ENCODE assay signal across 17 mouse cellular contexts in genomic region chr9:58086203-58086602, GRCm38 (mm10). TPM values are rescaled to one million over a fixed set of nuclear protein-coding genes. Genes with fewer than 3 reads are reported as not detected.
DNase-seq lines count a peak whose midpoint lies in the region; ATAC-seq lines count a peak whose summit lies in the region.
"Had no signal": no experiment of that assay in that cellular context is flagged by ENCODE, and none has a peak within 500 bp of the region (broad histone marks: within the 10 kb centered on the region; RNA-seq: fewer than 3 reads in every experiment).

No protein-coding gene starts in this region.

- H3K4me2 ChIP-seq in embryonic facial prominence, embryonic 14.5 days (ENCODE audit: low read depth, low read length), result no peak overlapping the region
- H3K4me2 ChIP-seq in hindbrain, embryonic 13.5 days, result no peak overlapping the region
- no peak overlapping the region for H3K4me2 ChIP-seq in midbrain, embryonic 13.5 days (replicated peaks)
- H3K4me2 ChIP-seq: intestine, embryonic 15.5 days; kidney, embryonic 15.5 days; limb, embryonic 15.5 days had no signal

- no peaks in the 10 kb centered on the region for H3K27me3 ChIP-seq in embryonic facial prominence, embryonic 14.5 days (replicated peaks; ENCODE audit: control insufficient read depth, insufficient read depth, low read length)
- H3K27me3 ChIP-seq in hindbrain, embryonic 13.5 days, result peaks cover 26% of the 10 kb centered on the region
- peaks cover 1% of the 10 kb centered on the region; the same call in 1 of the 2 replicates for H3K27me3 ChIP-seq in midbrain, embryonic 13.5 days
- H3K27me3 ChIP-seq: kidney, embryonic 15.5 days; limb, embryonic 15.5 days had no signal

- intact Hi-C loops in heart, postnatal 25 days (cut with DNase I), result no loop called here

- no peaks in the 10 kb centered on the region for H3K9me3 ChIP-seq in embryonic facial prominence, embryonic 14.5 days (ENCODE audit: control insufficient read depth, low read length)
- H3K9me3 ChIP-seq in hindbrain, embryonic 13.5 days, result no peaks in the 10 kb centered on the region
- no peaks in the 10 kb centered on the region for H3K9me3 ChIP-seq in midbrain, embryonic 13.5 days
- H3K9me3 ChIP-seq: intestine, embryonic 15.5 days; kidney, embryonic 15.5 days; limb, embryonic 15.5 days had no signal

- WGBS in embryonic facial prominence, embryonic 14.5 days, result 26% methylated on average over 9 of the region's 9 CpGs
- WGBS in hindbrain, embryonic 13.5 days, result 21% methylated on average over 9 of the region's 9 CpGs
- 19% methylated on average over 9 of the region's 9 CpGs for WGBS in midbrain, embryonic 13.5 days

- no peak overlapping the region for H3K27ac ChIP-seq in embryonic facial prominence, embryonic 14.5 days (replicated peaks; ENCODE audit: low read depth, low read length)
- peak overlapping the region; percentile 73 for H3K27ac ChIP-seq in hindbrain, embryonic 13.5 days
- H3K27ac ChIP-seq in midbrain, embryonic 13.5 days, result peak overlapping the region; percentile 67
- H3K27ac ChIP-seq: intestine, embryonic 15.5 days; kidney, embryonic 15.5 days; limb, embryonic 15.5 days had no signal

- no peak overlapping the region for H3K9ac ChIP-seq in embryonic facial prominence, embryonic 14.5 days (ENCODE audit: low read depth, low read length)
- H3K9ac ChIP-seq in hindbrain, embryonic 13.5 days, result no peak overlapping the region
- no peak overlapping the region for H3K9ac ChIP-seq in midbrain, embryonic 13.5 days (replicated peaks)
- H3K9ac ChIP-seq: intestine, embryonic 15.5 days; kidney, embryonic 15.5 days; limb, embryonic 15.5 days; liver, postnatal 0 days had no signal

- H3K4me1 ChIP-seq in embryonic facial prominence, embryonic 14.5 days (ENCODE audit: control insufficient read depth, insufficient read depth, low read length), result peaks cover 25% of the 10 kb centered on the region
- peaks cover 49% of the 10 kb centered on the region for H3K4me1 ChIP-seq in hindbrain, embryonic 13.5 days (replicated peaks)
- H3K4me1 ChIP-seq in midbrain, embryonic 13.5 days (replicated peaks), result peaks cover 52% of the 10 kb centered on the region

- peak; percentile 4 for DNase-seq in R1 (ENCODE audit: low read depth, low spot score)
- DNase-seq in embryonic facial prominence, embryonic 14.5 days (ENCODE audit: low spot score), result peak; percentile 53
- DNase-seq in heart, postnatal 25 days (ENCODE audit: low spot score), result no peak
- no peak for DNase-seq in lung, postnatal 25 days (ENCODE audit: low spot score)
- no peak for DNase-seq in embryo, embryonic 9.5 days (ENCODE audit: extremely low spot score)
- DNase-seq: adrenal gland, adult 2 months; cerebellum, adult 2 months; heart, adult 11 months; liver, postnatal 0 days; thymus, postnatal 4 days had no signal

- no peaks in the 10 kb centered on the region for H3K36me3 ChIP-seq in embryonic facial prominence, embryonic 14.5 days (ENCODE audit: control insufficient read depth, insufficient read depth, low read length)
- H3K36me3 ChIP-seq in hindbrain, embryonic 13.5 days, result no peaks in the 10 kb centered on the region
- H3K36me3 ChIP-seq in midbrain, embryonic 13.5 days, result no peaks in the 10 kb centered on the region
- H3K36me3 ChIP-seq: intestine, embryonic 15.5 days; kidney, embryonic 15.5 days; limb, embryonic 15.5 days had no signal

- no peak overlapping the region for H3K4me3 ChIP-seq in embryonic facial prominence, embryonic 14.5 days (ENCODE audit: low read depth, low read length)
- no peak overlapping the region for H3K4me3 ChIP-seq in hindbrain, embryonic 13.5 days
- H3K4me3 ChIP-seq in midbrain, embryonic 13.5 days (replicated peaks), result no peak overlapping the region
- H3K4me3 ChIP-seq: intestine, embryonic 15.5 days; kidney, embryonic 15.5 days; limb, embryonic 15.5 days; myocyte had no signal

- ATAC-seq in embryonic facial prominence, embryonic 14.5 days (ENCODE audit: low read depth), result no peak
- no peak for ATAC-seq in hindbrain, embryonic 13.5 days (ENCODE audit: low FRiP score)
- ATAC-seq in midbrain, embryonic 13.5 days, result no peak
- ATAC-seq: intestine, embryonic 15.5 days; liver, postnatal 0 days had no signal

RNA-seq across cellular contexts. Expression of gene Stra6, which starts 22.6 kb away (rescaled TPM):
- polyA plus RNA-seq in embryonic facial prominence, embryonic 14.5 days (2014; fragmentation: Nextera tagmentation; extraction: Ambion mirVana), result 10.5 and 16.1 TPM in 2 replicates
- 19.1 and 20.1 TPM in 2 replicates for polyA plus RNA-seq in hindbrain, embryonic 13.5 days (2015; fragmentation: Nextera tagmentation; extraction: Ambion mirVana)
- polyA plus RNA-seq in midbrain, embryonic 13.5 days (2015; fragmentation: Nextera tagmentation; extraction: Ambion mirVana), result 8.1 and 9.9 TPM in 2 replicates
- 1 to 10 TPM in 1 of 2 experiments, under 1 TPM in 1; 0.23 to 1.0 TPM for total RNA-seq in heart, postnatal 25 days (2021)
- polyA plus RNA-seq: liver, postnatal 0 days had no signal

RNA-seq across cellular contexts. Expression of gene Ccdc33, which starts 32.4 kb away (rescaled TPM):
- 0.25 and 0.54 TPM in 2 replicates for polyA plus RNA-seq in embryonic facial prominence, embryonic 14.5 days (2014; fragmentation: Nextera tagmentation; extraction: Ambion mirVana)
- polyA plus RNA-seq in hindbrain, embryonic 13.5 days (2015; fragmentation: Nextera tagmentation; extraction: Ambion mirVana), result 0.81 and 0.91 TPM in 2 replicates
- polyA plus RNA-seq in midbrain, embryonic 13.5 days (2015; fragmentation: Nextera tagmentation; extraction: Ambion mirVana), result 0.73 and 0.80 TPM in 2 replicates
- not detected for total RNA-seq in heart, postnatal 25 days (2021)
- total RNA-seq: gastrocnemius, adult 18-20 months had no signal
- polyA plus RNA-seq: limb, embryonic 15.5 days; liver, postnatal 0 days; myocyte had no signal

Comparison
In these comparisons a context has a peak if more than half of its experiments do, and no peak if none do; other contexts are left out.
1. DNase-seq: peak in R1 (single experiment) and embryonic facial prominence, embryonic 14.5 days (single experiment); none in heart, postnatal 25 days (single experiment), lung, postnatal 25 days (single experiment) and embryo, embryonic 9.5 days (single experiment).